Mouse (Mus musculus): ENCODE measurements around the gene Snrnp70. TPM values are rescaled to one million over a fixed set of nuclear protein-coding genes. Genes with fewer than 3 reads are reported as not detected.
A peak's percentile ranks its signal among the peaks of the same experiment; 100 is the strongest.

Snrnp70 gene
- total and polyA plus RNA-seq, 3 experiments, result 182 to 457 (median 197) TPM

GRCm38 (mm10) chr7:45372371-45372770 is 23.2 kb downstream of the Snrnp70 start:
- Histone ChIP-seq H3K9me3 (replicated peaks; ENCODE audit: low read length) (no peaks in the 10 kb centered on the region), H3K4me3 (replicated peaks in 1 of 3; ENCODE audit: low read depth in 2 of 3, low read length in 2 of 3, poor library complexity in 1 of 3) (no peak overlapping the region), H3K9ac (ENCODE audit: insufficient read depth, low read depth) (no peak overlapping the region), H3K27ac (ENCODE audit: insufficient read depth, low read depth) (no peak overlapping the region), H3K79me2 (replicated peaks; ENCODE audit: control insufficient read depth, extremely low read depth, insufficient read depth, poor library complexity, severe bottlenecking) (no peaks in the 10 kb centered on the region), H3K27me3 (replicated peaks) (no peaks in the 10 kb centered on the region), H3K4me1 (ENCODE audit: control insufficient read depth in 1 of 2, insufficient read depth in 2 of 2) (peaks cover 2 to 11% of the 10 kb centered on the region in 2 experiments), H3K36me3 (replicated peaks in 1 of 2; ENCODE audit: control insufficient read depth in 1 of 2, insufficient read depth in 1 of 2, low read length in 1 of 2) (peaks cover 52 to 88% of the 10 kb centered on the region in 2 experiments), H3K4me2 (ENCODE audit: insufficient read depth, low read depth, poor library complexity, severe bottlenecking) (no peak overlapping the region)
- TF ChIP-seq E2F4 (IDR thresholded peaks at IDR 0.05; ENCODE audit: insufficient replicate concordance, low read depth, low read length) (no peak), MEF2A (IDR thresholded peaks at IDR 0.05; ENCODE audit: borderline replicate concordance, low read depth, low read length) (no peak), JUN (IDR thresholded peaks at IDR 0.05; ENCODE audit: insufficient read depth, low read depth, low read length) (no peak), GABPA (IDR thresholded peaks at IDR 0.05; ENCODE audit: insufficient replicate concordance, low read depth, low read length) (no peak), POLR2A (IDR thresholded peaks at IDR 0.05; ENCODE audit: low read depth, low read length) (no peak)
- DNase-seq (ENCODE audit: extremely low read depth), result no peak
- dilution Hi-C loops (cut with MboI; ENCODE audit: extremely low pct_ligation_motif_present, extremely low pct_unique_long_range_greater_than_20kb, low sequenced_read_pairs), result no loop called here
- in situ Hi-C loops (cut with MboI; ENCODE audit: low pct_ligation_motif_present, low pct_unique_long_range_greater_than_20kb, low sequenced_read_pairs), result no loop called here

GRCm38 (mm10) chr7:45370475-45371311 is 24.8 kb downstream of the Snrnp70 start, which contains the start of gene Lin7b:
Lin7b (minus strand) TSS chr7:45370583.
- dilution Hi-C loops (cut with MboI; ENCODE audit: extremely low pct_ligation_motif_present, extremely low pct_unique_long_range_greater_than_20kb, low sequenced_read_pairs) (no loop called here), in situ Hi-C loops (cut with MboI; ENCODE audit: low pct_ligation_motif_present, low pct_unique_long_range_greater_than_20kb, low sequenced_read_pairs) (no loop called here)
- Histone ChIP-seq H3K27ac (ENCODE audit: insufficient read depth, low read depth) (no peak within 1 kb of the TSS), H3K4me1 (ENCODE audit: control insufficient read depth in 1 of 2, insufficient read depth in 2 of 2) (peaks cover 6 to 16% of the 10 kb centered on the region in 2 experiments), H3K79me2 (replicated peaks; ENCODE audit: control insufficient read depth, extremely low read depth, insufficient read depth, poor library complexity, severe bottlenecking) (no peaks in the 10 kb centered on the region), H3K4me3 (replicated peaks in 1 of 3; ENCODE audit: low read depth in 2 of 3, low read length in 2 of 3, poor library complexity in 1 of 3) (no peak within 1 kb of the TSS), H3K4me2 (ENCODE audit: insufficient read depth, low read depth, poor library complexity, severe bottlenecking) (no peak within 1 kb of the TSS), H3K9ac (ENCODE audit: insufficient read depth, low read depth) (no peak within 1 kb of the TSS), H3K27me3 (replicated peaks) (peaks cover 9% of the 10 kb centered on the region), H3K9me3 (replicated peaks; ENCODE audit: low read length) (no peaks in the 10 kb centered on the region), H3K36me3 (replicated peaks in 1 of 2; ENCODE audit: control insufficient read depth in 1 of 2, insufficient read depth in 1 of 2, low read length in 1 of 2) (peaks cover 37 to 71% of the 10 kb centered on the region in 2 experiments)
- DNase-seq (ENCODE audit: extremely low read depth), result peak; percentile 31
- no peak for TF ChIP-seq IRF4 (IDR thresholded peaks at IDR 0.05; ENCODE audit: low read depth, low read length)
- TF ChIP-seq POLR2AphosphoS2 (IDR thresholded peaks at IDR 0.05; ENCODE audit: low read depth, low read length), result peak; percentile 85
- TF ChIP-seq SMC3 (IDR thresholded peaks at IDR 0.05; ENCODE audit: low read depth, low read length), result no peak

- peaks cover 6 to 16% of the 10 kb centered on the region in 2 experiments for H3K4me1 ChIP-seq (ENCODE audit: control insufficient read depth in 1 of 2, insufficient read depth in 2 of 2)
- no peak for TF ChIP-seq SIN3A (IDR thresholded peaks at IDR 0.05; ENCODE audit: low read length)
- TF ChIP-seq RAD21 (IDR thresholded peaks at IDR 0.05; ENCODE audit: low read depth, low read length), result no peak
- TF ChIP-seq EP300 (IDR thresholded peaks at IDR 0.05; ENCODE audit: low read length), result no peak
- TF ChIP-seq NELFE (IDR thresholded peaks at IDR 0.05; ENCODE audit: low read depth, low read length), result no peak
- TF ChIP-seq MAX (IDR thresholded peaks at IDR 0.05; ENCODE audit: low read length), result no peak
- no peak for TF ChIP-seq RCOR1 (conservative IDR thresholded peaks at IDR 0.05; ENCODE audit: low read depth, low read length)
- TF ChIP-seq POLR2AphosphoS2 (IDR thresholded peaks at IDR 0.05; ENCODE audit: low read depth, low read length), result no peak
- no peak for TF ChIP-seq ZMIZ1 (IDR thresholded peaks at IDR 0.05; ENCODE audit: low read depth, low read length)
- TF ChIP-seq MAFK (IDR thresholded peaks at IDR 0.05; ENCODE audit: insufficient replicate concordance, low read length), result no peak
- TF ChIP-seq BHLHE40 (IDR thresholded peaks at IDR 0.05; ENCODE audit: low read depth, low read length), result no peak
- TF ChIP-seq MXI1 (IDR thresholded peaks at IDR 0.05; ENCODE audit: low read depth, low read length), result no peak
- no peak for TF ChIP-seq USF1 (IDR thresholded peaks at IDR 0.05; ENCODE audit: low read depth, low read length)
- TF ChIP-seq TBP (conservative IDR thresholded peaks at IDR 0.05; ENCODE audit: low read depth, low read length), result no peak
- no peak for TF ChIP-seq UBTF (IDR thresholded peaks at IDR 0.05; ENCODE audit: low read depth, low read length)
- H3K36me3 ChIP-seq (replicated peaks in 1 of 2; ENCODE audit: control insufficient read depth in 1 of 2, insufficient read depth in 1 of 2, low read length in 1 of 2), result peaks cover 34 to 64% of the 10 kb centered on the region in 2 experiments
- peaks cover 17% of the 10 kb centered on the region for H3K27me3 ChIP-seq (replicated peaks)
- H3K9me3 ChIP-seq (replicated peaks; ENCODE audit: low read length), result no peaks in the 10 kb centered on the region
- dilution Hi-C loops (cut with MboI; ENCODE audit: extremely low pct_ligation_motif_present, extremely low pct_unique_long_range_greater_than_20kb, low sequenced_read_pairs) (no loop called here), in situ Hi-C loops (cut with MboI; ENCODE audit: low pct_ligation_motif_present, low pct_unique_long_range_greater_than_20kb, low sequenced_read_pairs) (no loop called here)
- DNase-seq (ENCODE audit: extremely low read depth), result no peak
- no peaks in the 10 kb centered on the region for H3K79me2 ChIP-seq (replicated peaks; ENCODE audit: control insufficient read depth, extremely low read depth, insufficient read depth, poor library complexity, severe bottlenecking)
- no peak overlapping the region for H3K27ac ChIP-seq (ENCODE audit: insufficient read depth, low read depth)
- H3K9ac ChIP-seq (ENCODE audit: insufficient read depth, low read depth), result no peak overlapping the region
- no peak overlapping the region for H3K4me2 ChIP-seq (ENCODE audit: insufficient read depth, low read depth, poor library complexity, severe bottlenecking)
- H3K4me3 ChIP-seq (replicated peaks in 1 of 3; ENCODE audit: low read depth in 2 of 3, low read length in 2 of 3, poor library complexity in 1 of 3), result no peak overlapping the region
Measured at GRCm38 (mm10) chr7:45369836-45370474, 25.6 kb downstream of the Snrnp70 start.
